Mouse (Mus musculus) gastrocnemius, adult 18-20 months (tissue): Measurements from ENCODE around the gene Ttc7b. TPM values are rescaled to one million over a fixed set of nuclear protein-coding genes. Genes with fewer than 3 reads are reported as not detected.
A peak's percentile ranks its signal among the peaks of the same experiment; 100 is the strongest.

Experiments used
- DNase-seq: peaks from one replicate; pipeline ENCODE4 v3.0.0; 2021; ENCODE audit warnings: low spot score
- total RNA-seq, 2 experiments: library from RNA; stranded (reverse); gene quantifications; 2 replicates each; pipeline ENCODE4 v1.2.3; 2021

Ttc7b gene
- total RNA-seq, 2 experiments from 2014 or later = 141 to 168 TPM

DNA sequence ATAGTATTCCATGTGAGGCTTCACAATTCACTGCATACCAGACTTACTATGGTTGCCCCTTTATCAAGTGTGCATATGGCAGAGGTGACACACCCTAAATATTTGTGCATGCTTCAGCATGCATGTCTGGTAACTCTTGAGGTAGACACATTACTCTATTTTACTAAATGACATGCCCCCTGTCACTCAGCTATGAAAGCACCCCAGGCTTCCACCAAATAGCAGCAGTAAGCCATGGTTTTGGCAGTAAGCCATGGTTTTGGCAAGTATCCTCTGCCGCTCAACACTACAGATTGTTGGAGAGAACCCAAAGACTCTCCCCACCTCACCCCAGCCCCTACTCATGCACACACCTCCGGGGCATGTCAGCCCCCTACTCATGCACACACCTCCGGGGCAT lies 134.4 kb downstream of the Ttc7b start:
- no peak for DNase-seq

DNA sequence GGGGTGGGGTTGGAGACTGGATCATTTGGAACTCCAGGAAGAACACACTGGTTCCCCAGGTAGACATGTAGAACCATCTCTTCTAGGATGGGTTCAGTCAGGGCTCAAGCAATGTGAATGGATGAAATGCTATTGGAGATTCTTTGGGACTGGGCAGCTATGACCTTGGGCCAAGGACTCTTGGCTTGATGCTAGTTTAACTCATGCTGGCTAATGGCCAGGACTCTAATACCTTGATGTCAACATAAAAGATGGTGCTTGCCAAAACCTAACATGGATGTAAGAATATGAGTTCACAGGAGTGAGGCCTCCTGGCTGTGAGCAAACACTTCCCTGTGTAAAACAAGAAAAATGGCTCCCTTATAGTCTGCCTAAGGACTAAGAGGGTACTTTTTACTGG lies 138.1 kb downstream of the Ttc7b start:
- DNase-seq = no peak

DNA sequence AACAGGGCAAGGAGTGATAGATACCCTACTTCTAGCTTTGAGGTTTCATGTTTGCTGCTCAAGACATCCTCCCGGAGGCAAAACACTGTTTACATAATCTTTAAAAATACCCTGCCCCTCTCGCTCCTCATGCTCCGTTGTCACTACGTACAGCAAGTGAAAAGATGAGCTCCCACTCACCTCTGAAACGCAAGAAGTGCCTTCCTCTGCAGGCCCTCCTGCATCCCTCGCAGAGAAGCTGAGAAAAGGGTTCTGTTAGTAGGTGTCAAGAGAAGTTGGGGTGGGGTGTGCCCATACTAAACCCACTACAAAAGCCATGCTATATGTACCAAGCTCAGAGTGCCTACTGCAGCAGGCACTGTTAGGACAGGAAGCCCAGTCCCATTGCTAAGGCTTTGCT lies 138.7 kb downstream of the Ttc7b start:
- DNase-seq = no peak

DNA sequence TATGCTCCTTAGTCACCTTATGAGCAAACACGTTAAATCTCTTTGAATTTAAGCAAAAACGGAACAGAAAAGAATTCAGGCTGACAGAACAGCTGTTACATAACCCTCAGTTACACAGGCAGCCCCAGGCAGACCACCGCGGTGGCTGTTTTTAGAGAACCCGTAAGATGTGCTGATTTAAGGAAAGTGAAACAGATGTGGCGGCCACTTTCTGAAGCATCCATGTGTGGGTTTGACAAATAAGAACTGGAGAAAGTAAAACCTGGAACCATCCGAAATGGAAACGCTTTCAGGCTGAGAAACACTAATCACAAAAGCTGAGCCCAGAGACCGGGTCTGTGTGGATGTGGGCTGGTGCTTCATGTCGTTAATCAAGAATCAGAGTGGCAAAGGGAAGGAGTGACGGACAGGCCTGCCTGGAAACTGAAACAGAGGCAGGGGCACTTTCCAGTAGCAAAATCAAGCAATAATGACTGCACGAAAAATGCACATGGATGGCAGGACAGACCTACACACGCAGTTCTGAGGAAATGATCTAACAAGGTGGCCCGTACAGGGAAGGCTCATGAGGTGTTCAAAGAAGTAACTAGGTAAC lies 139.8 kb downstream of the Ttc7b start:
- no peak for DNase-seq

DNA sequence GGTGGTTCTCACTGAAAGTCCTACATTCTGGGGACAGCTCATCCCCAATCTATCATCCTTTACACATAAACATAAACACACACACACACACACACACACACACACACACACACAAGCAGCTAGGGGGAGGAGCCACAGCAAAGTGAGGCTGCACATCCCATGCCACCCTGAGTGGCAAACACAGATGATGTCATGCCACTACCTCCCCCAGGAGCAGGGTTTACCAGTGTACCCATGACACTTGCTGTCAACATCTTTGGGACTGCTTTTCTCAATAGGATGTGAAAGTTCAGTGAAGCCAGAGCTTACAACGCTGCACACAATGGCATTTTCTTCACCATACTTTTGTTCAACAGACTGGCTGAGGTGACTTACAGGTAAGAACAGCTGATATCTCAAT lies 140.8 kb downstream of the Ttc7b start:
- DNase-seq = no peak

DNA sequence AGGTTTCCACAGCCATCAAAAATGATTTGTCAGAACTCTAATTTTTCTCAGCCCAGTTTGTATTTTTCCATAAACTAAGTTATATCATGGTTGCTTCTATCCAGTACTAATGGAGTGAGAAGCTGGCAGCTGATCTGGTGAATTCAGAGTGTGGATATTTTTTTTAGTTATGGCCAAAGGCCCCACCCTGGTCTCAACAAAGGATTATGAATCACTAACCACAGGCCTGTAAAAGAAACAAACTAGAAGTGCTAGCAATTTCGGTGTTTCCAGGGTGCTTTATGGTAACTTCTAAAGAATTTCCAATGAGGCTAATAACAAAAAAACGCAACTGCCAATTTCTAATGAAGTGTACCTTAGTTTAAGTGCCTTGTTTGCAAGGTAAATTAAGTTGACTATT lies 142.4 kb downstream of the Ttc7b start:
- DNase-seq = no peak

DNA sequence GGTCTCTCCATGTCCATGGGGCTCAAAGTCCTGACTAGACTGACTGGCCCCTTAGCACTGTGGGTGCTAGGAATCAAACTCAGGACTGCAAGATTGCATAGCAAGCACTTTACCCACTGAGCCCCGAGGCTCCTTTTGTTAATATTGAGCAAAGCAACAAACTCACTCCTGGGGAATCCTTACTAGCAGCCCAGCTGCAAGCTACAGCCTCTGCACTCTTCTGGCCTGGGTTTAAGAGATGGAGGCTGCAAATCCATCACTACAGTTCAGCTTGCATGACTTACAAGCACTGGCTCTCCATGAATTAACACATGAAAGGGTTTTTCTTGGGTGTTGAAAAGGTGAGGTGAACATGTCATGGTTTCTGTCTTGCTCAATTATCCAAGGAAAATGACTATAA lies 142.8 kb downstream of the Ttc7b start:
- DNase-seq = no peak

DNA sequence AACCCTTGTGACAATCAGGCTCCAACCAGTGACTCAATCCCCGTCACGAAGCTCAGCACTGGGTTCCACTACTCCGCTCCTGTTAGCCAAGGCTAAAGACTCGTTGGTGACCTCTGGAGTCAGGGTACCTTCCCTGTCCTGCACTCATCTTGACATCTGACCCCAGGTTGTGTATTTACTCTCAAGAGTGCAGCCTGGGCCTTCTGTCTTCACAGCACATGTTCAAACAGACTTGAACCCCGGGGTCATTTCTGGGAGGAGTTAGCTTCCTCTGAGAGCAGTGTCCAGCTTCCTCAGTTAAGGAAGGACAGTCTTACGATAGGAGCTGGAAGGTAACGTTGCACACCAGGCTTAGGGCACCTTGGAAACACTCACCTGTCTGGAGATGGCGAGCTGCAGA lies 144.8 kb downstream of the Ttc7b start:
- no peak for DNase-seq

DNA sequence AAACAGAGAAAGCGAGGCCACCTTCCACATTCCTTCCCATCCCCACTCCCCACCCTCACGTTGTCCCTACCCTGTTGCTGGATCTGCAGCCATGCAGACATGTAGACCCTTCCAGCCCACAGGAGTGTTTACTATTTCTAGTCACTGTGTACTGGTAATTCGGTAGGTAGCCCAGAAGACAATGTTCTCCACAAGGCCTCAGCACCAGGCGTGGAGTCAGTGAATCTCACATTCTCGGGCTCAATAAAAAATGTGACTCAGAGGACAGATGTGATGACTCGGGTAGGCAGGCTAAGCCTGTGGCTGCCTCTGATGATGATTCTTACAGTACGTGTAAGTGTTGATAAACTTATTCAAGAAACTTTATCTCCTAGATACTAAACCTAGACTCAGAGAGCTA lies 147.8 kb downstream of the Ttc7b start:
- no peak for DNase-seq

DNA sequence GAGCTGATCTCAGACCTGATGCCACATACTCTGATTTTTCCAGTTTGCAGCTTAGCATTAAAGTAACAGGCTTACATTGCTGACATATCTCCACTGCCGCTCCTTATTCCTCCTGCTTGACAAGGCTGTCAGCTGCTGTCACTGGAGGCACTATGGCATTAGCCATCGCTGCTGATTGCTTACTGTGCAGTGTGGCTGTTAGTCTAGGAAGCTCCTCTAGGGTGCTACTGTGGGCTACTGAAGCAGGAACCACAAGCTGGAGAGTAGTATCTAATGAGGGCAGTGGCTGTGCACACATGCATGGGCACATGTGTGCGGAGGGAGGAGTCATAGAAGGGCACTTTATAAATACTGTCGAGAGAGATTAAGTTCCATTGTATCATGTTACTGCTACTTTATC lies 148.6 kb downstream of the Ttc7b start:
- no peak for DNase-seq

DNA sequence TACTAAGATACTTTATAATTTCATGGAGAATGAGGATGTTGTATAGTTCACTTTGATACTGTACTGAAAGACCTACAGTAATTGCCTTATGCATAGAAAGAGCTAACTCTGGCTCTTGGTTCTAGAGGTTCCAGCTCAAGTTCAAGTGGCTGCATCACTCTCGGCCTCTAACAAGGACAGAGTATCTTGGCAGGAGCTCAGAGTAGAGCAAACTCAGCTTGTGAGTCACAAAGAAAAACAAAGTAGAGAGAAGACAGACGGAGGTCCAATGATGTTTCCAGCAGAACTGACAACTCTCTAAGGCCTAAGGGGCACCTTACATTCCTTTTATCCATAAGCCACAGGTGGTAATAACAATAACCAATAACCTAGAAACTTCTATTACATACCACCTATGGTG lies 150.8 kb downstream of the Ttc7b start:
- DNase-seq = no peak

DNA sequence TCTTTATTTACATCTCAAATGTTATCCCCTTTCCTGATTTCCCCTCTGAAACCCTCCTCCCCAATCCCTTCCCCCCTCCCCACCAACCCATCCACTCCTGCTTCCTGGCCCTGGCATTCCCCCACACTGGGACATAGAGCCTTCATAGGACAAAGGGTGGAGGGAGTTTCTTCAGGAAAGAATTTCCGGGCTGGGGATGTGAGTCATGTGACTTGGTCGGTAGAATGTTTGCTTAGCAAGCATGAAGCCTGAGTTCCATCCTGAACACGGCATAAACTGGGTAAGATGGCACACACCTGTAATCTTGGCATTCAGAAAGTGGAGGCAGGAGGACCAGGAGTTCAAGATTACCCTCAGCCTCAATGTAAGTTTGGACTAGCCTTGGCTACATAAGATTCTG lies 151.4 kb downstream of the Ttc7b start:
- DNase-seq = no peak

DNA sequence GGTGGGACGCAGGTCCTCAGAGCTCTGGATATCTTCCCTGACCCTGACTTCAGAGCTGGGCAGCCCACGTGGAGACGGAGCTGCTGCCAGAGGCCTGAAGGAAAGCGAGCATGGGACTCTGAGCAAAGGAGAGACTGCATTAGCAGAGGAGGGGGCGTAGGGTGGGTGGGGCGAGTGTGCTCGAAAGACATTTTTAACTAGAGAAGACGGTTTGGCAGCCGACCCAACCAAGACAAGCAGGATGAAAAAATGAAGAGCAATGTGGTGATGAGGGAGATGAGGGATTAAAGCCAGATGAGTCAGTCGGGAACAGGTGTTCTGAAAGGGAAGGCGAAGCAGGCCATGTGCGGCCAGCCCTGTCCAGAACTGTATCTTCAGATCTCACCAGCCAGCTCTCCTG lies 159.3 kb downstream of the Ttc7b start:
- DNase-seq = peak; percentile 52

DNA sequence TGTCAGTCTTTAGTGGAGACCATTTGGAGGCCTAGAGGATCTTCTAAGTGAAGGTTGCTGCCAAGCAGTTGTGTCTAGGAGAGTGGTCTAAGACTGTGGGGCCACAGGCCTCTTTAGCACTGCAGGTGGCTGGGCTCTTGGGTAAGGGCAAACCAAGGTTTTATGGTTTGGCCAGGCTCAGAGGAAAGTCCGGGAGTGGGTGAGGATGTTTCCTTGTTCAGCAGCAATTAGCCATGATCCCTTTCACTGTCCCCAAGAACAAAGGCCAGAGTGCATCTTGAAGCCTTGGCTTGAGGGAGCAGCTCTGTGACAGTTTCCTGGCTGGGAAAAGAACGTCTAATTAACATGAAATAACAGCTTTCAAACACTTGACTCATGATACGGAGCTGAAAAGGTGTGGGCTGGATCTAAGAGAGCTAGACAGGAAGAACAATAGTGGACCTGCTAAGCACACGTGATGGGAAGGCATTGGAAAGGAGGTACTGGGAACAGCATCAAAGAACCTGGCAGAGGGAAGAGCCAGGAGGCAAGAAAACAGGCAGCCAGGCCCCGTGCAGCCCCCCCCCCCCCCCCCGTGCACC lies 162.5 kb downstream of the Ttc7b start:
- no peak for DNase-seq

DNA sequence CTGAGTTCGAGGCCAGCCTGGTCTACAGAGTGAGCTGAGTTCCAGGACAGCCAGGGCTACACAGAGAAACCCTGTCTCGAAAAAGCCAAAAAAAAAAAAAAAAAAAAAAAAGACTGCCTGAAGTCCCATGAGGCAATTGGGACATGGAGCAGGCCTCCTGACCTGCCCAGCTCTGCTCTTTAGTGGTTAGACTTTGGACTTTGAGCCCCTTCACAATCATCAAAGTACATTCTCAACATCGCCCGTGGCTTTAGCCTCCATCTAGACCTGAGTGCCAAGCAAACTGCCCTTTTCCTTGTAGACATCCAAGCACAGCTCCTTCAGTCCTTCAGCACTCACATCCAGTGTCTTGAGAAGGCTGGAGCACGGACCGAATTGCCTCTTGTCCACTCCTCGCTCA lies 164.2 kb downstream of the Ttc7b start:
- no peak for DNase-seq

DNA sequence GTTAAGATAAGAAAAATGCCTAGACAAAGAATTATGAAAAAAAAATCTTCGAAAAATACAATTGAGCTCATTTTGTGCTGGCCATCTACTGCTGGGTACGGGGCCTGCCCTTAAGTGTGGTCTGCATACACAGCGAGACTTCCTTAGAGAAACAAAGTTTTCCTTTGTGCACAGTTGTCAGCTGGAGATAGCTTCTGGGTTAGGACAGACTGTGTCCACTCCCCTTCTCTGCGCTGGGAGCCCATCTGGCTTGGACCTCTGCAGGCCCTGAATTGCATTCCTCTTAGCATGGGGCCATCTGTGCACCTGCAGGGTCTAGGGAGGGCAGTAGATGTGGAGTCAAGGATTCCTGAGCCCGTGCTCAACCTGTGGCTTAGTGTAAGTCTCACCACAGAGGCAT lies 165.1 kb downstream of the Ttc7b start:
- DNase-seq = no peak

DNA sequence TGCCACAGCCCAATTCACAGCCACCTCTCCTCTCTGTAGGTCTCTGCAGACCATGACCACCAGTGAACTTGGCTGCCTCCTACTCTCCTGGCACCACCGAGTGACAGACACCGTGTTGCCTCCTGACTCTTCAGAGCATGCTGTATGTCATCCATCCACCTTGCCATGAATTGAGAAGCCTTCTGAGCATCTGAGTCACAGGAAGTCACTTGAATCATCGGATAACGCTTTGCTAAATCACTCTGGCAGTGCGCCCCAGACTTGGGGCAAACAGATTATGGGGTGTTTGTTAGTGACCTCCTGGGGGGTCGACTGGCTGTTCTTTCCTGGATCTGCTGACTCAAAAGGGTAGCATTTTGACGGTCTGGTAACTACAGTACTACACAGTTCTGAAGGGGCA lies 166.7 kb downstream of the Ttc7b start:
- DNase-seq = no peak

DNA sequence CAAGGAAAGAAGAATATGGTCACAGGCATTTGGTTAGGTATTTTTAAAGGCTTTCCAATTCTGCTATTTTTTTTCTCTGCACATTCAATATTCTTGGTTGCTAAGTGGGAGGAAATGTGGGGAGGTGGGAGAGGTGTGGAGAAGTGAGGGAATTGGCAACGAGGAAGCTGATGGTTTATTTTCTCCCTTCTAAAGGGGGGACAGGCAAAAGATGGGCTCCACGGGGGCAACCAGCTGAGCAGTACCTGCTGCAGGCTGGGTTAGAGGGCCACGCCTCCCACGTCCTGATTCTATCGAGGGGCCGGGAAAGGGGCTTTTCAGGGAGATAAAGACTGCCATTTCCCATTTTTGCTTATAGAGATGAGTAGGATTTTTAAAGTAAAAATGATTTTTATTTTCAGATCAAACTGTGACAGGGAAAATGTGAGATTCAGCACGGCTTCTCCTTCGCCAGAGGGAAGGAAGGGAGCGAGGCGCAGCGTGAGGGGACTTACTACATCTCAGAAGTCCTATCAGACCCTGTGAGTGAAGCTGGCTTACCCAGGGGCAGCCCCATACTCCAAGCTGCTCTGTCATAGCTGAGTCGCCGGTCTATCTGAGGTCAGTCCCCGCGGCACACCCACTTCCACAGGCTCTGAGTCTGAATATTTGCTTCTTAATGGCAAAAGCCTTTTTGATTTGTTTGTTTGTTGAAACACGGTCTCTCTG lies 167.4 kb downstream of the Ttc7b start:
- no peak for DNase-seq

DNA sequence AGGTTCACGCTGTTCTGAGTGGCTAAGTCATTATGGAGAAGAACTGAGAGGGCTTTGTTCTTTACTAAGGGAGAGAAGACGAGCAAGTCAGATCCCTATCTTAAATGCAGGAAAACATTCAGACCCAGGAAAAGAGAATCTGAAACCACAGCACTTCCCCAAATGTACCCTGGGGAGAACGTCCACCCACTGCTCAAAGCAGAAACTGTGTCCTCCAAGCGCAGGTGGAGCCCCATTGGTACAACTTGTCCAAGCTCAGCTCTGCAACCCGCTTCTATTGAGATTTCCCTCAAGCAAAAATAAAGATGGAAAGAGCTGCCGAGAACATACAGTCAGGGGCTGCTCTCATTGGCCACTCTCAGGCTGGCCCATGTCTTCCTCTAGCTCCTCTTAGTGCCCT lies 168.5 kb downstream of the Ttc7b start:
- DNase-seq = no peak

DNA sequence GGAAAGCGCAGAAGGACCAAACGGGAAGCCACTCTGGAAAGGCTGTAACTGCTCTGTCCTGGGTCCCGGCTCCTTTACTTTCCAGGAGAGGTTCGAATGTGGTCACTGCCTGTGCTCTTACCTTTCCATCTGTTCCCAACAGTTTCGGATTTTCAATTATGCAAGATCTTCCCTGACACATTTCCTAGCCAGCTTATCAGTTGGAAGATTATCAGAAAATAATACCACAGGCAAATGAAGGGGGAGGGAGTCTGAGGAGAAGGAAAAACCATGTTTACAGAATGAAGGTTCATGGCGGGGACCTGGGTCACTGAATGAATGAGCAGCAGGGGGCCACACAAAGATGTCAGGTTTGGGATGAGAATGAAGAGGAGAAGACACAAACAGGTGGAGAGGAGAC lies 177.1 kb downstream of the Ttc7b start:
- DNase-seq = no peak

DNA sequence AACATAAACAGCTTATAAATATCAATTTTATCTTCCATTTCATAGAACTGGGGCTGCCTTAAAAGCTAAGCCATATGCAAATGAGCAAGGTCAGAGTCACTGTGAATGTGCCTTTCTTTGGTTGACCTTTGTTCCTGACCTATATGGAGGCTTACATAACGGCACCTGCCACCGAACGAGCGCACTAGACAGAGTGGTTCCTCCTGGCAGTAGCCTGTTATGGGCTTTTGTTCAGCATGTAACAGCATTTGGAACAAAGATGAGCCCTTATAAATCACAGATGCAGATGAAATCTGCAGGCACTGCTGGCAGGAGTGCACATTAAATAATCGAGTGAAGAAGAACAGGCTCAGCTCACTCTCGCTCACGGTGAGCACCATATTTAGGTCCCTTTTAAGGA lies 179.0 kb downstream of the Ttc7b start:
- no peak for DNase-seq

DNA sequence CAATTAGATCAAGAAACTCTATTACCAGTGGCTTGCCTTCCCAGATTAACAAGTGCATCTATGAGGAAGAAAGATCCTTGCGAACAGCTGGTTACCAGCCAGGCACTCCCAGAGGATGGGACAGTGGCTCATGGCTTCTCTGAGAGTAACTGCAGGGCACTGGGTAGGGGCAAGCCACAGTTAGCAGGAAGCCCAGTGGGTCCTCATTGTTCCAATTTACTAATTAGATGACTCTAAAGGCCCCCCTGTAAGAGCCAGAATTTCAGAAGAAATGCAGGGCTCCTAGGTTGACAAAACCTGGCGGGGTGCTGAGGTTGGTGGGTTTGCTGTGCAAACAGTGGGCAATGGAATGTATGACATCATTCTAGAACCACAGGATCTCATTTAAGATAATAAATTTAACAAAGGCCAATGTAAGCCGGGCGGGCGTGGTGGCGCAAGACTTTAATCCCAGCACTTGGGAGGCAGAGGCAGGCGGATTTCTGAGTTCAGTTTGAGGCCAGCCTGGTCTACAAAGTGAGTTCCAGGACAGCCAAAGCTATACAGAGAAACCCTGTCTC lies 179.6 kb downstream of the Ttc7b start:
- DNase-seq = no peak

DNA sequence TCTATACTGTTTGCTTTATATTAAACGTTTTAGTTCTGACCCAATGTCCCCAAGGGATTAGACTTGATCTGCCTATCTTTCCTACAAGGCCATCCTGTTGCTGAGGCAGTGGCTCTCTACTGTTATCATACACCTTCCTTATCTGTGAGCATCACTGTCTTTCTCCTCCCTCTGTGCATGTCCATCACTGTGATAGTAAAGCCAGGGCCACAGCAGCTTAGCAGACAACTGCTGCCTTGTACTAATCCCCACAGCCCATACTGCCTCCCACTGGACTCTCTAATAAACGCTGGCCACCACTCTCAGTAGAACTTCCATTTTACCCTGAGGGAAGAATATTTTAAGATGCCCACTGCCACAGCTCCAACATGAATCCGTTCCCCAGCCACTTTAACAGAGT lies 182.6 kb downstream of the Ttc7b start:
- no peak for DNase-seq
